Mouse (Mus musculus) testis, adult 2 months (tissue): ENCODE results near the gene Raver1.

Experiments used
- CTCF ChIP-seq: fragments of 200-500 bp; IDR thresholded peaks from 2 replicates; pipeline ENCODE4 v1.5.1; 2012; ENCODE audit warnings: low read depth, mild to moderate bottlenecking, inconsistent platforms, low read length, moderate library complexity; ENCODE audit not compliant: control insufficient read depth, insufficient read depth, insufficient replicate concordance
- POLR2A ChIP-seq: fragments of 200-500 bp; IDR thresholded peaks from 2 replicates; pipeline ENCODE4 v1.6.1; 2012; ENCODE audit warnings: low read depth, mild to moderate bottlenecking, inconsistent platforms, low read length, moderate library complexity; ENCODE audit not compliant: control insufficient read depth

DNA sequence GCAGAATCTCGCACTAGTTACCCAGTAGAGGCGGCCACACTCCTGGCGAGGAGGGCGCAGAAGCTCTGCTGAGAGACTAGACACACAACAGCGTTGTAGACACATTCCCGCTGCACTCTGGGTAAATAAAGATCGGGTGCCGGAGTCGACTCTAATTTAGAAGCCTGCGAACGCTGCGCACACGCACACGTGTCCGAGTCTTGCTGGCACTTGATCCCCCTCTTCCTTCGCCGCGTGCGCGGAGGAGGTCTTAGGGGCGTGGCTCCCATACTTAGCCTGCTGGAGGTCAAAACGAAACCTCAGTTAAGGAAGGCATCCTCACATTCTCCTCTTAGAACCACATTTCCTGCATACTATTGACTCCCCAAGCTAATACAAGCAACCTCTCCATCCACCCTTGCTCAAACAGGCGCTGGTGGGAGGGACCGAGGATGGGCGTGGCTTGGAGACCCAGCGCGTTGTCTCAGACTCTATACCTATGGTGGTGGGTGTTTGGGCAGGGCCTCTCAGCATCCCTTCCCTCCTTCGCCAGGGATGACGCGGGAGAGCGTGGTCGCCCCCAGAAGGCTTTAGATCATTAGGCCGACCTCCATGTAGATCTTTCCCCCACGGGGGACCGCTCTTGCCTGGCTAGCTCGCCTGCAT is 60.4 kb downstream of the Raver1 start:
- TF ChIP-seq CTCF = no peak
- no peak for TF ChIP-seq POLR2A
